Mouse (Mus musculus): Measurements from ENCODE around the gene Elf5. TPM values are rescaled to one million over a fixed set of nuclear protein-coding genes. Genes with fewer than 3 reads are reported as not detected.

Gene Elf5
- total RNA-seq, 2 experiments from 2014 or later, result not detected

DNA sequence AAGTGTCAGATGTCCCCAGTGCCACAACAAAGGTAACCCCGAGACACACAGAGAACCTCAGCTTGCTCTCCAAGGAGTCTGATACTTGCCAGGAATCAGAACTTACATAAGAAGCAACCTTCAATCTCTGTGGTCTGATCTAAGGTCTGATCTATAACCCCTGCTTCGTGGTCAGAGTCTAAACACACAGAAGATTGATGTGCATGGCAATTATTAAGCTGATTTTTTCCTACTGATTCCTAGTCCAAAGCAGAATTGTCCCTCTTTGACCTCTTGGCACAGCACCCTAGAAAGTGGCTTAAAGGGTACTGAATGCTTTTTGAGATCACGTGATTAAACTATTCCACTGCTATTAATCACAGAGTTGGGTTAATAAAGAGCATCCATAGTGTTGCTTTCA is 54.8 kb downstream of the Elf5 start:
- ATAC-seq (replicated peaks; ENCODE audit: poor library complexity, severe bottlenecking), result no peak

DNA sequence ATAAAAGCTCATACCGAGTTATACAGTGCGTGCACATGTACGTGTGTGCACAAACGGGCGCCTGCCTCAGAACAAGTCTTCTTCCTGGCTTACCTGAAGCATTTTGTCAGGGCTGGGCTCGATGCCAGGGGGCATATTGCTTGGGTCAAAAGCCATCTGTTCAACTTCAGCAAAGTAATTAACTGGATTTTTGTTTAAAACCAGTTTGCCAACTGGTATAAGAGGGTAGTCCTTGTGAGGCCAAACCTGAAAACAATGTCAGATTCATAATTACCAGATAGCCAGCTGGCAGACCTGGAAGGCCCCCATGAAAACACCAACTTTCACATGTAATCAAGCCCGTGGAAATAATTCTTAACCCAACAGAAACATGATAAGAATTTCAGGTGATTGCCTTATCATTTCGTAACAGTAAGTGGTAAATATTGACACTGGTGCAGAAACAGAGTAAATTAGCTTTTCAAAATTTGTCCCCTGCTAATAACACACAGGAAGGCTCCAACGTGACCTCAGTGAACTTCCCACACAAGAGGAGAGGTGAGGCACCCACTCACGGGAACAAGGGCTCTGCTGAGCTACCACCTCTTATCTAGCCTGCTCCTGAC is 55.6 kb downstream of the Elf5 start:
- ATAC-seq (replicated peaks; ENCODE audit: poor library complexity, severe bottlenecking), result no peak

DNA sequence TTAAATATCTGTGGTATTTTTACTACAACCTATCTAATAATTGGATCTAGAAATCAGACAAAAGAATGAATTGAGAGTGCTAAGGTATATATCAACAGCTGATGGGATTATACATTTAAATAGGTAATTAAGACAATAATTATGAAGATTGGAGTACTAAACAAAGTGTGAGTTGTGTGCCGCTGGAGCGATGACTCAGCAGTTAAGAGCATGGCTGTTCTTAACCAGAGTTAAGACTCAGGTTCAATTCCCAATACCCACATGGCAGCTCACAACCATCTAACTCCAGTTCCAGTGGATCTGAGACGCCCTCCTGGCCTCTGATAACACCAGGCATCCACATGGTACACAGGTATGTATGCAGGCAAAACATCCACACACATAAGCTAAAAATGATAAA is 61.9 kb downstream of the Elf5 start:
- no peak for ATAC-seq (replicated peaks; ENCODE audit: poor library complexity, severe bottlenecking)

DNA sequence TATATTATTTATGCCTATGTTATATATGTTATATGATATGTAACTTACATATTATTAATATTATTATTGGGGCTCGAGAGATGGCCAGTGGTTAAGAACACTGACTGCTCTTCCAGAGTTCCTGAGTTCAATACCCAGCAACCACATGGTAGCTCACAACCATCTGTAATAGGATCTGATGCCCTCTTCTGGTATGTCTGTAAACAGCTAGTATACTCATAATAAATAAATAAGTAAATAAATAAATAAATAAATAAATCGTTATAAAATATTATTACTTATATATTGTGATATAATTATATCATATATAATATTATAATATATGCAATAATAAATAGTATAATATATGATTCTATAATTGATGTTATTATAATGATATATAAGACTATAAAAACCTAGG is 64.7 kb downstream of the Elf5 start:
- ATAC-seq (replicated peaks; ENCODE audit: poor library complexity, severe bottlenecking), result no peak

DNA sequence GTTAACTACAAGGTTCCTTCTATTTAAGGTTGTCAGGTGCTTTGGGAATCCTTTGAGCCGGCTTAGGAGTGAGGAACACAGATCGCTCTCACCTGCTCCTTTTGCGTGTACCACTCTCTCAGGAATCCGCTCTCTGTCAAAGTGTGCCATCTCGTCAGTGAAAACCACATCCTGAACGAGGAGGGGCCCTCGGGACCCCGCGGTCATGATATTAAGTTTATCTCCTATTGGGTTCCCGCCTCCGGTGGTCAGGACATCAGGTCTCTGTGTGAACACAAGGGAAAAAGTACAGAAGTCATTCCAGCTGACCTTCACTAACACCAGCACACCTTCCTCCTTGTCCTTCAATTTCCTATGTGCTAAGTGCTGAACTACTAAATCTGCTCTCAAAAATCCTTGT is 65.2 kb downstream of the Elf5 start:
- no peak for ATAC-seq (replicated peaks; ENCODE audit: poor library complexity, severe bottlenecking)

DNA sequence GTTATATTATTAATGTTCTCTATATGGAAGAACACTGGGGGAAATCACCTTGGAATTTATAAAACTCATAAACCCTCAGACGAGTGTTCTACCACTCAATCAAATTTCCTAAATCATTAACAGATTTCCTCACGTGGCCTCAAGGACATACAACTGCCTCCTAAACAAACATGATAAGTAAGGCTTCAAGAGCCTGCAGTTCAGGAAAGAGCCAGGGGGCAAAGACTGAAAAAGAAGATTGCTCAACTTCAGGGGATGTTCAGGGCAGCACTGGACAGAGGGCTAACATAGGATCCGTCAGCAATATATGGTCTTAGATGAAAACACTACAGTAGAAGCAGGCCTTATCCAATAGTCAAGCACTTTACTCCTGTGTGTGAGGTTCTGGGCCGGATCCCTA is 66.0 kb downstream of the Elf5 start:
- ATAC-seq (replicated peaks; ENCODE audit: poor library complexity, severe bottlenecking), result no peak

DNA sequence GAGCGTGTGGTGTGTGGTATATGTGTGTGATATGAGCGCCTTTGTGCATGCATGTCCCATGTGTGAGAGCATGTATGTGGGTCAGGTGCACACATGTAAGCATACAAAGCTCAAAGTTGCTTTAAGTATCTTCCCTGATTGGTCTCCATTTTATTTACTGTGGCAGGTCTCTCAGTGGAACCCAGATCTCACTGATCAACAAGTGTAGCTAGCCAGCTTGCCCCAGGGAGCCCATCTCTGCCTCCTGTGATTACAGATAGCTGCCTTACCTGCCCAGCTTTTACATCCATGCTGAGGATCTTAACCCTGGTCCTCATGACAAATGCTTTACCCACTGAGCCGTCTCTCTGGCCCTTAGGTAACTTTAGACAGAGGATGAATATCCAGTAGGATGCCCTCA is 66.8 kb downstream of the Elf5 start:
- ATAC-seq (replicated peaks; ENCODE audit: poor library complexity, severe bottlenecking), result no peak

DNA sequence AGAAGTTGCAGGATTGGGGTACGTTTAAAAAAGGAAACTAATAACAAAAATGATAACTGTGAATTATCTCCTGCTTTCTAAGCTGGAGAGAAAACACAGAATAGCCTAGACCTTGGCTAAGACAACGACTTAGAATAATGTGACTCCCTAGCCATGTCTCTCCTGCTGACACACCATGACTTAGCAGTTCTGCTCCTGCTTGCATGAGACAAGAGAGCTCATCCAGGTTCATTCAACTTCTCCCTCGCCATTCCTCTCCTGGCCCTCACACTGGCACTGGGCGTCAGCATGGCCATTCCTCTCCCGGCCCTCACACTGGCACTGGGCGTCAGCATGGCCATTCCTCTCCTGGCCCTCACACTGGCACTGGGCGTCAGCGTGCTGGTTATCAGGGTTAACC is 68.8 kb downstream of the Elf5 start:
- ATAC-seq (replicated peaks; ENCODE audit: poor library complexity, severe bottlenecking), result no peak

DNA sequence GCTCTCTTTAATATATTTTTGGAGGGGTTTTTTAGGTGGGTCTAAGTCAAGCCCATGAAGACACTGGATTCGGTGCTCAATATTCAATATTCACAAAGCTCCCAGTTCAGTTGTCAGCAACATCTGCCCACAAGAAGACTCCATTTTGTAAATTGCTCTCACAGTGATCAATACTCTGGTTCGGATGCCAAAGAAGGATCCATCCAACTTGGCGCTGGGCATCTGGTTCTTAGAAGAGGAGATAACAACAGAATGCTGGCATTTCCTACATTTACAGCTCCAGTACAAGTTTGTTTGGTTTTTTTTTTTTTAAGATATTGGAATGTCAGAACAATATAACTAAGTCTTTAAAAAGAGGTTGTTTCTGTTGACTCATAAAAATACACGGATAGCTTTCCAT is 69.4 kb downstream of the Elf5 start:
- ATAC-seq (replicated peaks; ENCODE audit: poor library complexity, severe bottlenecking), result no peak

DNA sequence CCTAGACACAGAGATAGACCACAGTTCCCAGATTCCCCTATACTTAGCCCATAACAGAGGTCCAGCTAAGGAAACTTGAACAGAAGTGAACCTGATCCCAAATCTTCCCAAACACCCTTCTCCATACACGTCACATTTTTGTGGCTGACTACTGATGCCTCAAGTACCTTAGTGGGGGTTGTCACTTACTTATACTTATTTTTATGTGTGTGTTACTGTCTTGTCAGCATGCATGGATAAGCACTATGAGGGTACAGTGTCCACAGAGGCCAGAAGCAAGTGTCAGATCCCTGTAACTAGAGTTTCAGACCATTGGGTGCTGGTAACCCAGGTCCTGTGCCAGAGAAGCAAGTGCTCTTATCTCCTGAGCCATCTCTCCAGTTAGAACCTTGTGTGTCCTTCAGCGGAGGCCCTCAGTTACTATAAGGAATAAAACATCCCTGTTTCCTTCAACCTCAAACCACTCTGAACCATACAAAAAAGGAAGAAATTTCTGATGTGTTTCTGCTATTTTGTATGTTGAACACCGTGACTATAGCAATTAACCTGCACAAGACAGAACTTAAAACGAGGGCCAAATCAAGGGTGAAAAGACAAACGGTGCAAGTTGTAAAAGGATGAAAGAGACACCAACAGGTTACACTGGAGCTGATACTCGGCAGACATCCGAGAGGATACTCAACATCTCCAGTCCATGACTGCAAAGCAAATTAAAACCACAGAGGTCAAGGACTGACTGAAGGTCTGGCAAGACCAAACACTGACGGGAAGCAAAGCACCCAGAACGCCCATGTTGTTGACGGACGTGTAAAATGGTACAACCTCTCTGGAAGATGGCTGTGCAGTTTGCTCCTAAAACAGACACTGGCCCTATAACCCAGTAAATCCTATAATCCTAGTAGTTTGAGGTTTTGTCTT is 70.1 kb downstream of the Elf5 start:
- no peak for ATAC-seq (replicated peaks; ENCODE audit: poor library complexity, severe bottlenecking)

DNA sequence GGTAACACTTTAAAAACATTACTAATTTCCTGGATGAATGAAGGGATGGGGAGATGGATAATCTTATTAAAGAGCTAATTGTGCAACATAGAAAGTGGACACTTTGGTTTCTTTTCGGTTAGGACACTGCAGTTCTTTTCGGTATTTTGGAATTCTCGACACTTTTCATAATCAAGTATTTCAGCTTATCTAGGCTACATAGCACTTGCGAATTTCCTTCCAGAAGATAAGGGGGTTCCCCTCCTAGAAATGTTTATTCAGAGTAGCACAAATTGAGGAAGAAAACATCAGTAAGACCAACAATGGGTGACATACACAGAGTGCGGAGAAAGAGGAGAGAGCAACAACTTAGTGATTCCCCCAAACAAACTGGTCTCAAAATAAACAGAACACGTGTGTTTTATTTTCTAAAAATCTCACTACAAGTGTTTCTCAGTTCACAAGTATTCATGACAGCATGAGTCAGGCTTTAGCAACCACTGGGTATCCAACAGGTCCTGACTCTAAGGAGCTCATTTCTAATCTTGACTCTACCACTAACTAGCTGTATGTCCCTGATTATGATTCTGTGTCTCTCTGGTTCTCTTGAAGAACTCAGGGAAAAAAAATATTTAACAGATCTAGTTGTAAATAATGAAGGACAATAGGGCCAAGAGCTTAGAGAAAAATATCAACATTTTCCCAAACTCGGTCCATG is 71.9 kb downstream of the Elf5 start:
- ATAC-seq (replicated peaks; ENCODE audit: poor library complexity, severe bottlenecking), result no peak

DNA sequence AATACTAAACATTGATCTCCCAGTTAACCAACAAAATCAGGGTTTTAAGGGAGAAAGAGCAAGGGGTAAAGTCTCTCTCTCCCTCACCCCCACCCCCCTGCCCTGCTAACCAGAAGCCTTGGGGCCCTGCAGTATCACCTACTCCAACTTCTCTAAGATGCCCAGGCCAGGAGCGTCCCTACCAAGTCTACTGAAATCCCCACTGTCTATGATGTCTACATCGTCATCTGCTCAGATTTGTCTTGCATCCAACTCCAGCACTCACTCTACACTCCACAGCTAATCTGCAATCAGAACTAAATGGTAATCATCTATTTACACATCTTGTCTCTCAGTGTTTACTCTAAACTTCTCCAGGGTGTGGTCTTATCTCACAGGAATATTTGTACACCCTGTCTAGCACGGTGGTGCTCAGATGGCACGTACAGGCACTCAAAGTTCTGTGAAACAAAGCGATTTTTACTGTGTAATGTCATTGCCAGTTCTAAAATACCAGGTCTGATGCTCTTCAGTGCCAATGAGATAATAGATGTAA is 72.6 kb downstream of the Elf5 start:
- no peak for ATAC-seq (replicated peaks; ENCODE audit: poor library complexity, severe bottlenecking)

DNA sequence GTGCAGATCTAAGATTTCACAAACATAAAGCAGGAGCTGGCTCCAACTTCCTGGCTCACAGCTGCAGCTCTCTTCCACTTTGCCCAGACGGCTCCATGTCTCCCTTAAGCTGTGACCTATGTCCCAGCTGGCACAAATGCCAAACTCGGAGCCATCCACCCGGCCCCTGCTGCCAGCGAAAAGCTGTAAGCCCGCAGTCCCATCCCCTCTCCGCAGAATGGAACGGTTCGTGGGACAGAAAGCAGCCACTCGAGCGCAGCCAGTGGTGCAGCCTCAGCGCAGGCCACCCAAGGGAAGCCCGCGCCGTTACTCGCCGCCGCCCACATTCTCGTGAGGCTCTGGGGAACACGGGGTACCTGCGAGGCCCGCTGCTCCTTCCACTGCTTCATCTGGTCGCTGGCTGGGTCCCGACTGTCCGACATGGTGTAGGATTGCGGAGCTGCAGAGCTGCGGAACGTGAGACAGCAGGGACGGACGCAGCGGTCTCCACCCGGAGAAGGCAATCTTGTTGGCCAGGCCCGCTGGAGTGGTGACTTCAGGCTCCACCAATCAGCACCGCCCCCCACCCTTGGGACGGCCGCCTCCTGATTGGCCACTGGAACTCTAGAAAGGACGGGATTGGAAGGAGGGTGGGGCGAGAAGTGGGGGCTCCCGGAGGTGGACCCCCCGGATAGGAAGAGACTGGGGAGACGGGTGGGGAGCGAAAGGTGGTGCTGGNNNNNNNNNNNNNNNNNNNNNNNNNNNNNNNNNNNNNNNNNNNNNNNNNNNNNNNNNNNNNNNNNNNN is 73.3 kb downstream of the Elf5 start, which contains the start of gene Cat:
TSS of gene Cat (minus strand) at position 544 of the 785 bp plus-strand sequence.
- ATAC-seq (replicated peaks; ENCODE audit: poor library complexity, severe bottlenecking), result peak; percentile 92

DNA sequence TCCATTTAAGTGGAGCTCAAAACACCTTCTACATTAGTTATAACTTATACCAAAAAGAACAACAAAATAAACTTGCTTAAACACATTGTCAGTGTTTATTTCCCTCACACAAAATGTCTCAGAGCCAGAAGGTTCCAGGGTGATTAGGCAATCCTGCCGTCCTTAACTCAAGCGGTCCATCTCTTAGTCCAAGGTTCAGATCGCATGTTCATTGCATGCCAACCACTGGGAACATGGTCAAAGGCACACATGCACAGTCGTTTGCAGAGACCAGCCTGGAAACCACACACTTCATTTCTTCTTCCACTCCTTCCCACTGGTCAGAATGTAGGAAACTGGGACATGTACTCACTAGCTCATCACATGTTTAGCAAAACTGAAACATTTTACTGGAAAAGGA is 81.0 kb downstream of the Elf5 start:
- ATAC-seq (replicated peaks; ENCODE audit: poor library complexity, severe bottlenecking), result no peak

DNA sequence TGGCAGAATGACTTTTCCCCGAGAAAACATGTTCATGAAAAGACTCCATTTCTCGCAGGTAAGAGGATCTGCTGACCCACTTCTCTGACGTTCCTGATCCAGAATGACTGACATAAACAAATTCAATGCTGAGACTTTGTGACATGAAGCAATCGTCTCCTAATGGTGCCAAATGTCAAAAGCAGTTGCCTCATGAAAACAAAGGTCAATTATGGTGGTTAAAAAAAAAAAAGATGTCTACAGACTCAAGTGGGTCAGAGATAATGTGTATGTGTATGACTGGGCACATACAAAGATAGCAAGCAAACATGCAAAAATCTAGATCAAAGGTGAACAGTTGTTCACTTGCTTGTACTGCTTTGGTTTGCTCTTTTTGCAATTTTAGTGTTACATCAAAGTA is 82.3 kb downstream of the Elf5 start:
- no peak for ATAC-seq (replicated peaks; ENCODE audit: poor library complexity, severe bottlenecking)

DNA sequence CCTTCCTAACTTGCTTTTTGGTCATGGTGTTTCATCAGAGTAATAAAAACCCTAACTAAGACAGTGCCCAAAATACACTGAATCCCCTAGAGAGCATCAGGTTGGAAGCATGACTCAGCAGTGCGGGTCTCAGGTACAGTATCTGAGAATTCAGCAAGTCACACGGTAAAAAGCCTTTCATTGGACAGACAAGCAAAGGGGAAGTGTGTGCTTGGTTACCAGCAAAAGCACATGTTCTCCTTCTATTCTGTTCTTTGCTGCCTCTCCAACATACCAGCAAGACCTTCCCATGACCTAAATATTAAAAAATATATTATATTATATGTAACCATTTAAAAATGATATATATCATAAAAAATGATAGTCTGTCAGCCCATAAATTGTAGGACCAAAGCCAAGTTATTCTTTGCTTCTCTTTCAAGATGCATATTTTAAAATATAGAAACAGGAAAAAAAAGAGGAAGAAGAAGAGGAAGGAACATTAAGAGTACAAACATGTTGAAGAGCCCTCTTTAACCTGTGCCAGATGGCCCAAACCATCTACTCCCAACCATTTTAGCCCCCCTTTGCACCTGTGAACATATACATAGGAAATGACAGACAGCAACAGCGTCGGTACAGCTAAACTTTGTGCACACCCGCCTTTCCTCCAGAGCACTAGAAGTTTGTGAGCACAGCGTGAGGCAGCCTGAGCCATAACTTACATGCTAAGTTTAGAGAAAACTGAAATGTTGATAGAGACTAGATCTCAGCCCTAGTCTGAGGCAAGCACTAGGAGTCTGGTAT is 84.3 kb downstream of the Elf5 start:
- ATAC-seq (replicated peaks; ENCODE audit: poor library complexity, severe bottlenecking), result peak; percentile 58
